Mouse (Mus musculus): ENCODE data around the gene Slamf9. TPM values are rescaled to one million over a fixed set of nuclear protein-coding genes. Genes with fewer than 3 reads are reported as not detected.
A peak's percentile ranks its signal among the peaks of the same experiment; 100 is the strongest.

The Slamf9 gene
- polyA plus RNA-seq, 1 experiment from 2014 or later, result 5.3 TPM

DNA sequence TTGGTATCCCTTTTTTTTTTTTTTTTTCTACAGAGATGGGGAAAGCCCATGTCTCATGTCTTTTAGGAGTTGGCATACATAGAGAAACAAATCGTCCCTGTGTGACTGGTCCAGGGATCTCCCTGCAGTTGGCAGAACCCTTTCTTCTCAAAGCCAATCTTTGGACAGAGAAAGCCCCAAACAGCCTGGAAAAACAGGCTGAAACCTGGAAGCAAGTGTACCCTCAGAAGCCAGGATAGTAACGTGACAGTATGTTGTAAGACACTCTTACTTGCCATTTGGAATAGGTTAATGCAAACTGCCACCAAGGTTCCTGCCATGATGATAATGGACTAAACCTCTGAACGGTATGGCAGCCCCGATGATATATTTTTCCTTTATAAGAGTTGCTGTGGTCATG lies 5.2 kb downstream of the Slamf9 start:
- Histone ChIP-seq H3K9me3 (ENCODE audit: low read length) (no peaks in the 10 kb centered on the region), H3K27me3 (replicated peaks; ENCODE audit: insufficient read depth, low read length) (no peaks in the 10 kb centered on the region), H3K4me3 (ENCODE audit: low read depth, low read length) (no peak overlapping the region), H3K4me2 (replicated peaks; ENCODE audit: low read depth, low read length) (no peak overlapping the region), H3K36me3 (ENCODE audit: insufficient read depth, low read length) (no peaks in the 10 kb centered on the region), H3K4me1 (ENCODE audit: insufficient read depth, low read depth, low read length) (no peaks in the 10 kb centered on the region), H3K9ac (replicated peaks; ENCODE audit: low read depth) (no peak overlapping the region), H3K27ac (ENCODE audit: low read length) (no peak overlapping the region)
- 94% methylated on average over 4 of the region's 4 CpGs for WGBS
- DNase-seq (ENCODE audit: low spot score) (no peak), ATAC-seq (no peak)
- TF ChIP-seq CTCF (IDR thresholded peaks at IDR 0.05), result no peak
- no peak for TF ChIP-seq EP300 (IDR thresholded peaks at IDR 0.05)

- H3K27ac ChIP-seq (ENCODE audit: low read length), result 0 out of 2 replicates have a peak overlapping the region, but pooled peaks have one; percentile 38
- DNase-seq (ENCODE audit: low spot score) (no peak), ATAC-seq (no peak)
- TF ChIP-seq EP300 (IDR thresholded peaks at IDR 0.05) (no peak), CTCF (IDR thresholded peaks at IDR 0.05) (no peak)
- no peaks in the 10 kb centered on the region for H3K27me3 ChIP-seq (replicated peaks; ENCODE audit: insufficient read depth, low read length)
- WGBS, result 11% methylated on average over 13 of the region's 13 CpGs
- no peaks in the 10 kb centered on the region for H3K36me3 ChIP-seq (ENCODE audit: insufficient read depth, low read length)
- peak overlapping the region; percentile 72 for H3K4me2 ChIP-seq (replicated peaks; ENCODE audit: low read depth, low read length)
- H3K9ac ChIP-seq (replicated peaks; ENCODE audit: low read depth), result no peak overlapping the region
- H3K4me3 ChIP-seq (ENCODE audit: low read depth, low read length), result peak overlapping the region; percentile 32; the same call in 1 of the 2 replicates
- no peaks in the 10 kb centered on the region for H3K9me3 ChIP-seq (ENCODE audit: low read length)
- H3K4me1 ChIP-seq (ENCODE audit: insufficient read depth, low read depth, low read length), result no peaks in the 10 kb centered on the region
These were observed 6.0 kb downstream of the Slamf9 start for GRCm38 (mm10) chr1:172481111-172481510.

GRCm38 (mm10) chr1:172481540-172482280 lies 6.6 kb downstream of the Slamf9 start, which contains the start of gene Igsf9:
TSS of gene Igsf9 (plus strand) at chr1:172481788.
- Histone ChIP-seq H3K27me3 (replicated peaks; ENCODE audit: insufficient read depth, low read length) (no peaks in the 10 kb centered on the region), H3K4me3 (ENCODE audit: low read depth, low read length) (peak within 1 kb of the TSS; percentile 32), H3K9me3 (ENCODE audit: low read length) (no peaks in the 10 kb centered on the region), H3K4me2 (replicated peaks; ENCODE audit: low read depth, low read length) (peak within 1 kb of the TSS; percentile 72), H3K9ac (replicated peaks; ENCODE audit: low read depth) (no peak within 1 kb of the TSS), H3K27ac (ENCODE audit: low read length) (peak within 1 kb of the TSS; percentile 38), H3K4me1 (ENCODE audit: insufficient read depth, low read depth, low read length) (no peaks in the 10 kb centered on the region), H3K36me3 (ENCODE audit: insufficient read depth, low read length) (no peaks in the 10 kb centered on the region)
- ATAC-seq (peak; percentile 95), DNase-seq (ENCODE audit: low spot score) (peak; percentile 93)
- TF ChIP-seq EP300 (IDR thresholded peaks at IDR 0.05) (no peak), CTCF (IDR thresholded peaks at IDR 0.05) (peak; percentile 80)
- under 1% methylated on average over 37 of the region's 38 CpGs for WGBS

DNA sequence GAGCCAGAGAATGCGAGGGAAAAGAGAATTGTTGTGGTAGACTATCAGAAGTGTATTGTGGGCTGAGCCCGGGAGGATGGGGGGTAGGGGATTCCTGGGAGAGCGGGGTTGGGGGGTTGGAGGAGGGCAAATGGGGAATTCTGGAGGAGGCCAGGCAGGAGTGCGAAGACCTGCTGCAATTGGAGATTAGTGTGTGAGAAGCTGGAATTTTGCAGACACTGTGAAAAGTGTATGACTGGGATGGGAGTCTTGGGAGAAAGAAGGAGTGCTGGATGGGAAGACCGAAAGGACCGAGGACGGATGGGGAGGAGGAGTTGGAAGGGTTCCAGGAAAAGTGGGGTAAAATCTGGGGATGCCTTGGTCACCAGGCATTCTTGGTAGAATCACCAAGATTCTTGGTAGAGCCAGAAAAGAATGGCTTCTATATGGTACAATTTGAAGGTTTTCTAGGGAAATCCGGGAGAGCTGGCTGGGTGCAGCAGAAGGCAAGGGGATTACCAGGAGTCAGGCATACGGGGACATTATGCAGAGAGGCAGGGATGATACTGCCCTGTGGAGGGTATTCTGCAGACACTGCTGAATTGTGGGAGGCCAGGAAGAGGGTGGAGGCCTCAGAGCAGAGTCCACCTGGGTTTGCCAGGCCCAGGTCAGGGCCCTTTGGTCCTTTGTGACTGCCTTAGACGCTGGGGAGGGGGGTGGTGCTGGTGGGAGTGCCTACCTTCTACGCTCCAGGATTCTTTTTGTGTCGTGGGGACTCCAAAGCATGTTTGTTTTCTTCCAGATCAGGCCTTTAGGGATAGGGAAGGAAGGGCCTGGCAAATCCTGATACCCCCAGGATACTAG lies 7.6 kb downstream of the Slamf9 start:
- Histone ChIP-seq H3K4me2 (replicated peaks; ENCODE audit: low read depth, low read length) (peak overlapping the region; percentile 72), H3K4me1 (ENCODE audit: insufficient read depth, low read depth, low read length) (no peaks in the 10 kb centered on the region), H3K27me3 (replicated peaks; ENCODE audit: insufficient read depth, low read length) (no peaks in the 10 kb centered on the region), H3K4me3 (ENCODE audit: low read depth, low read length) (no peak overlapping the region), H3K9me3 (ENCODE audit: low read length) (no peaks in the 10 kb centered on the region), H3K36me3 (ENCODE audit: insufficient read depth, low read length) (no peaks in the 10 kb centered on the region), H3K27ac (ENCODE audit: low read length) (no peak overlapping the region), H3K9ac (replicated peaks; ENCODE audit: low read depth) (no peak overlapping the region)
- 13% methylated on average over 12 of the region's 12 CpGs for WGBS
- no peak for TF ChIP-seq CTCF (IDR thresholded peaks at IDR 0.05)
- TF ChIP-seq EP300 (IDR thresholded peaks at IDR 0.05), result no peak
- ATAC-seq (no peak), DNase-seq (ENCODE audit: low spot score) (no peak)

DNA sequence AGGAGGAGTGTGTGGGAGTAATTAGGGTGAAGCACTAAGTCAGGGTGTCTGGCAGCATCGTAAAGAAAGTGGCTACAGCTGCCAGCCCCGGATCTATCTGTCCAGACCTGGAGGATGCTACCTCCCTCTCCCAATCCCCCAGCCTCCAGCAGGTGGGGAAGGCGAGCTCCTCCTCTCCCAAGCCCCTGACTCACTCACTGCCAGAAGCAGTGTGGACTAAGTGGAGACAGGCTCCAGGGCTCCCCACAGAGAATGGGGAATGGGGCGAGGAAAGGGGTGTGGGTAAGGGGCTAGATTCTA lies 8.2 kb downstream of the Slamf9 start:
- no peak overlapping the region for H3K4me2 ChIP-seq (replicated peaks; ENCODE audit: low read depth, low read length)
- no peak for DNase-seq (ENCODE audit: low spot score)

DNA sequence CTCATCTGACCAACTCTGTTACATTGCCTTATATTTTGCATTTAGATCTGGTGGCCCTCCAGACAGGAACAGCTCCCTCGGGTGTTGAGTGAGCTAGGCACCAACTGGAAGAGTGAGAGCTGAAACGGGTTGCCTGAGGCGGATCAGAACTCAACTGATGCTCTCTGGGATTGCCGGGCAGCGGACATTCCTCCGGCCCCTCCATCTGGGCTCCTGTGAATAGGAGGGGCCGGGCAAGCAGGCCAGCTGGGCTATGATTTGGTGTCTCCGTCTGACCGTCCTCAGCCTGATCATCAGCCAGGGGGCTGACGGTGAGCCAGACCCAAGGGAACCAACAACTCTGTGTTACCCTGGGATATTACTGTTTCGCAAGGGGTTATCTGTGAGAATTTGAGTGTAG lies 9.1 kb downstream of the Slamf9 start:
- Histone ChIP-seq H3K4me2 (replicated peaks; ENCODE audit: low read depth, low read length) (no peak overlapping the region), H3K27ac (ENCODE audit: low read length) (no peak overlapping the region), H3K4me3 (ENCODE audit: low read depth, low read length) (no peak overlapping the region), H3K27me3 (replicated peaks; ENCODE audit: insufficient read depth, low read length) (no peaks in the 10 kb centered on the region), H3K4me1 (ENCODE audit: insufficient read depth, low read depth, low read length) (no peaks in the 10 kb centered on the region), H3K36me3 (ENCODE audit: insufficient read depth, low read length) (no peaks in the 10 kb centered on the region), H3K9ac (replicated peaks; ENCODE audit: low read depth) (no peak overlapping the region), H3K9me3 (ENCODE audit: low read length) (no peaks in the 10 kb centered on the region)
- no peak for DNase-seq (ENCODE audit: low spot score)
- no peak for TF ChIP-seq EP300 (IDR thresholded peaks at IDR 0.05)
- TF ChIP-seq CTCF (IDR thresholded peaks at IDR 0.05), result no peak
- WGBS, result 59% methylated on average over 11 of the region's 11 CpGs
- ATAC-seq, result no peak

More for the DNA sequence above, 8.2 kb downstream of the Slamf9 start:
- WGBS, result 38% methylated on average over 4 of the region's 4 CpGs
- no peak for ATAC-seq
- Histone ChIP-seq H3K9me3 (ENCODE audit: low read length) (no peaks in the 10 kb centered on the region), H3K27ac (ENCODE audit: low read length) (no peak overlapping the region), H3K27me3 (replicated peaks; ENCODE audit: insufficient read depth, low read length) (no peaks in the 10 kb centered on the region), H3K36me3 (ENCODE audit: insufficient read depth, low read length) (no peaks in the 10 kb centered on the region), H3K4me3 (ENCODE audit: low read depth, low read length) (no peak overlapping the region), H3K4me1 (ENCODE audit: insufficient read depth, low read depth, low read length) (no peaks in the 10 kb centered on the region), H3K9ac (replicated peaks; ENCODE audit: low read depth) (no peak overlapping the region)
- no peak for TF ChIP-seq EP300 (IDR thresholded peaks at IDR 0.05)
- TF ChIP-seq CTCF (IDR thresholded peaks at IDR 0.05), result no peak

Measured in lung, postnatal 0 days (tissue).